Mouse (Mus musculus) kidney, embryonic 14.5 days (tissue): ENCODE data around the gene Abhd10. TPM values are rescaled to one million over a fixed set of nuclear protein-coding genes. Genes with fewer than 3 reads are reported as not detected.
A peak's percentile ranks its signal among the peaks of the same experiment; 100 is the strongest.

Experiments
- ATAC-seq: fragments of 200-750 bp; cut with Nextera tagmentation; 2 replicates; pipeline ENCODE4 v1.8.0; 2017; ENCODE audit warnings: moderate number of reproducible peaks, mild to moderate bottlenecking, moderate TSS enrichment, moderate library complexity; ENCODE audit not compliant: low FRiP score, low TSS enrichment
- H3K27ac ChIP-seq: fragments of 300-500 bp; sonication (generic); 2 replicates; pipeline ENCODE4 v1.5.1; 2014; ENCODE audit warnings: low read depth, mild to moderate bottlenecking, low read length, moderate library complexity, mixed read lengths
- H3K27me3 ChIP-seq: fragments of 300-500 bp; sonication (generic); 2 replicates; pipeline ENCODE4 v1.6.1; 2014; ENCODE audit warnings: mild to moderate bottlenecking, low read length; ENCODE audit not compliant: control insufficient read depth, insufficient read depth
- H3K36me3 ChIP-seq: fragments of 300-500 bp; sonication (generic); 2 replicates; pipeline ENCODE4 v1.6.1; 2014; ENCODE audit warnings: low read length, mixed read lengths; ENCODE audit not compliant: control insufficient read depth, insufficient read depth
- H3K4me1 ChIP-seq: fragments of 300-500 bp; sonication (generic); 2 replicates; pipeline ENCODE4 v1.6.1; 2014; ENCODE audit warnings: low read length, mixed read lengths; ENCODE audit not compliant: control insufficient read depth, insufficient read depth
- H3K4me2 ChIP-seq: fragments of 300-500 bp; sonication (generic); replicated peaks from 2 replicates; pipeline ENCODE4 v1.6.1; 2014; ENCODE audit warnings: low read depth, mild to moderate bottlenecking, low read length
- H3K4me3 ChIP-seq: fragments of 300-500 bp; sonication (generic); 2 replicates; pipeline ENCODE4 v1.5.1; 2014; ENCODE audit warnings: mild to moderate bottlenecking, low read length
- H3K9ac ChIP-seq: fragments of 300-500 bp; sonication (generic); 2 replicates; pipeline ENCODE4 v1.6.1; 2014; ENCODE audit warnings: low read depth, mild to moderate bottlenecking, low read length, moderate library complexity
- H3K9me3 ChIP-seq: fragments of 300-500 bp; sonication (generic); 2 replicates; pipeline ENCODE4 v1.6.1; 2016; ENCODE audit warnings: low read length; ENCODE audit not compliant: control insufficient read depth
- WGBS: fragments of 180-500 bp; shearing (Covaris S2); extraction: QIAGEN DNeasy Blood & Tissue Kit; methylation state at CpG from one replicate; pipeline ENCODE4 v1.1.7; 2014; 5-methylcytosine and 5-hydroxymethylcytosine counted together
- polyA plus RNA-seq: library from polyadenylated mRNA; unstranded; fragments of >200 nt; fragmentation: Nextera tagmentation; extraction: Ambion mirVana; gene quantifications from 2 replicates; pipeline ENCODE4 v1.2.1, GENCODE M21; 2014

Abhd10 gene
- 36.5 and 38.8 TPM in 2 replicates for polyA plus RNA-seq

DNA sequence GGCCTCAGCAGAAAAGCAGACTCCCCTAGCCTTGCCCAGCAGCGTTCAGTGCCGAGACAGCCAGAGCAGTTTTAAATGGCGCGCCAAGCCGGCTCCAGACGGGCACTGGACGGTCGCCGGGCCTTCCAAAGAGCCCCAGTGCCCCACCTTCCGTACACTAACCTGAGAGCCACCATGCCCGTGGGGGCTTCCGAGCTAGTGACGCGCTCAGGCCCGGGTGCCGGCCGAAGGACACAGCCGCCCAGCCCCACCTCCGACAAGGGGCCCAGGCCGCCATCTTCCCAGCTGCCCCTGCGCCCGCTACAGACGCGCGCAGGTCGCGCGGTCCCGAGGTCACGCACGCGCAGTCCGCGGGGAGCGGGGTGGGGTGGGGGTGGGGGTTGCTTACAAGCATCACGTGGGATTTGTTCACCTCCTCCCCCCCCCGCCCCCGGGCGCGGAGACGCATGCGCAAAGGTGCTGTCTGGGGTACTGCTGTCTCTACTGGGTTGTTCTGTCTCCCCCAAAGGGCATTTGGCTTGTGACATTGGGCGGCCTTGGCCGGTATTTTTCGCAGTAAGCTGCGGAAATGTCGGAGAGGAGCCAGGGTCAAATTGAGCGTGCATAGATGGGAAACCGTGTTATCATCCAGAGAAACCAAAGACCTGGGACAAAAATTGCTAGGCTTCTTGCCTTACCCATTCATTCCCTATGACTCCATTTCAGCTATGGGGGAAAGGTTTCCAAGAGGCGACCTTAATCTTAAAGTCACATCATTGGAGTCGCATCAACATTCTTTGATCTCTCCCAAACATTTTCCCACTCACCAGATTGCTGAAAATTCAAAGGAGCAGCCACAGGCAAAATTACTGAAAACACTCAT is at the start of gene Abhd10:
Abhd10 (minus strand) TSS at position 341 of the 862 bp plus-strand sequence.
- Histone ChIP-seq H3K36me3 (peaks cover 19% of the 10 kb centered on the region), H3K27me3 (no peaks in the 10 kb centered on the region), H3K27ac (peak within 1 kb of the TSS; percentile 89), H3K4me3 (peak within 1 kb of the TSS; percentile 74), H3K9me3 (no peaks in the 10 kb centered on the region), H3K9ac (peak within 1 kb of the TSS; percentile 84), H3K4me1 (peaks cover 10% of the 10 kb centered on the region; the same call in 1 of the 2 replicates), H3K4me2 (peak within 1 kb of the TSS; percentile 40)
- ATAC-seq: peak; percentile 99
- WGBS: under 1% methylated on average over 51 of the region's 51 CpGs

DNA sequence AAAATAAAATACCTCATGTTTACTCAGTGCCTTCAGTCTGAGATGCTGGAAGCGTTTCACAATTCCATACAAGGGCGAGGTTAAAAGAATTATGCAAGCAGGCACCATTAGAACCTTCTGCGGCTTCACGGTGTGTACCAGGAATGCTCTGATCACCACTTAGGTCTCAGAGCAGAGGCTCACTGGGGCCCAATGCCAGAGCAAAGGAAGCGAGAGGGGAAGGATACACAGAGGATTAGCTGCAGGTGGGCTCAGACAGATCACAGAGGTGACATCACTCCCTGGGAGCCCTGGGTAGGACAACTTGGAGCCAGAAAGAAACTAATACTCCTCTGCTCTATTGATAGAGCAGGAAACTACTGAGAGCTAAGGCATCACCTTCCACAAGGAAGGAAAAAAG is 48.5 kb upstream of the Abhd10 start:
- no peak for ATAC-seq
- Histone ChIP-seq H3K4me3 (no peak overlapping the region), H3K4me2 (no peak overlapping the region), H3K9me3 (no peaks in the 10 kb centered on the region), H3K4me1 (no peaks in the 10 kb centered on the region), H3K36me3 (peaks cover 57% of the 10 kb centered on the region), H3K9ac (no peak overlapping the region), H3K27me3 (no peaks in the 10 kb centered on the region), H3K27ac (no peak overlapping the region)
- WGBS: 74% methylated on average over 5 of the region's 5 CpGs

GRCm38 (mm10) chr16:45789311-45789710 is 46.6 kb upstream of the Abhd10 start:
- 82% methylated on average over 2 of the region's 2 CpGs for WGBS
- Histone ChIP-seq H3K36me3 (peaks cover 54% of the 10 kb centered on the region), H3K27ac (no peak overlapping the region), H3K27me3 (no peaks in the 10 kb centered on the region), H3K9me3 (no peaks in the 10 kb centered on the region), H3K9ac (no peak overlapping the region), H3K4me1 (no peaks in the 10 kb centered on the region), H3K4me2 (no peak overlapping the region), H3K4me3 (no peak overlapping the region)
- ATAC-seq: no peak

GRCm38 (mm10) chr16:45787650-45788049 is 44.9 kb upstream of the Abhd10 start:
- no peak overlapping the region for H3K4me2 ChIP-seq
- 94% methylated on average over 6 of the region's 6 CpGs for WGBS
- no peaks in the 10 kb centered on the region for H3K9me3 ChIP-seq
- no peak overlapping the region for H3K9ac ChIP-seq
- ATAC-seq: no peak
- no peak overlapping the region for H3K27ac ChIP-seq
- no peaks in the 10 kb centered on the region for H3K4me1 ChIP-seq
- H3K4me3 ChIP-seq: no peak overlapping the region
- H3K36me3 ChIP-seq: peaks cover 51% of the 10 kb centered on the region
- H3K27me3 ChIP-seq: no peaks in the 10 kb centered on the region

DNA sequence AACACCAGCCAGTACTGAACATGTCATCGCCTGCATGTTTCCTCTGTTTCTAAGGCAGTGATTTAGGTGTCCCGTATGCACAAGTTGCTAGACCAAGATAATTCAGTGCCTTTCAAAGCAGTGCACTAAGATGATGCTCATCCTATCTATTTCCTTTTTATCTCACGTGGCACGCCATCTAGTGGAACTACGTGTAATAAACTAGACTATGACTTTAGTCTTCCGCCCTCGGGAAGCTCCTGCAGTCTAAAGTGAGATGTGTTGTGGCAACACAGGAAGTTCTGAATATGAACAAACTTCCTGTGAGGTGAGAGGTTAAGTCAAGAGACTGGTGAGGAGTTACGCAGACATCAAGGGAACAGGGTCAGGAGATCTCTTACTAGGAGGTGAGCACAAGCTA is 43.9 kb upstream of the Abhd10 start:
- 40% methylated on average over 8 of the region's 8 CpGs for WGBS
- H3K27me3 ChIP-seq: no peaks in the 10 kb centered on the region
- H3K9me3 ChIP-seq: no peaks in the 10 kb centered on the region
- H3K4me3 ChIP-seq: no peak overlapping the region
- no peak overlapping the region for H3K4me2 ChIP-seq
- no peak overlapping the region for H3K27ac ChIP-seq
- H3K4me1 ChIP-seq: no peaks in the 10 kb centered on the region
- H3K9ac ChIP-seq: no peak overlapping the region
- no peak for ATAC-seq
- peaks cover 49% of the 10 kb centered on the region for H3K36me3 ChIP-seq

- WGBS: 79% methylated on average over 6 of the region's 6 CpGs
- Histone ChIP-seq H3K36me3 (peaks cover 75% of the 10 kb centered on the region), H3K9me3 (no peaks in the 10 kb centered on the region), H3K27ac (no peak overlapping the region), H3K4me3 (no peak overlapping the region), H3K4me2 (no peak overlapping the region), H3K9ac (no peak overlapping the region), H3K4me1 (no peaks in the 10 kb centered on the region), H3K27me3 (no peaks in the 10 kb centered on the region)
- ATAC-seq: no peak
These were observed 37.2 kb upstream of the Abhd10 start for GRCm38 (mm10) chr16:45780001-45780400.

- ATAC-seq: no peak
- H3K9ac ChIP-seq: no peak overlapping the region
- H3K27ac ChIP-seq: no peak overlapping the region
- H3K9me3 ChIP-seq: no peaks in the 10 kb centered on the region
- H3K27me3 ChIP-seq: no peaks in the 10 kb centered on the region
- no peak overlapping the region for H3K4me3 ChIP-seq
- no peak overlapping the region for H3K4me2 ChIP-seq
- no peaks in the 10 kb centered on the region for H3K4me1 ChIP-seq
- H3K36me3 ChIP-seq: peaks cover 93% of the 10 kb centered on the region
- WGBS: 84% methylated on average over 5 of the region's 5 CpGs
These were observed 32.1 kb upstream of the Abhd10 start for GRCm38 (mm10) chr16:45774813-45775212.

DNA sequence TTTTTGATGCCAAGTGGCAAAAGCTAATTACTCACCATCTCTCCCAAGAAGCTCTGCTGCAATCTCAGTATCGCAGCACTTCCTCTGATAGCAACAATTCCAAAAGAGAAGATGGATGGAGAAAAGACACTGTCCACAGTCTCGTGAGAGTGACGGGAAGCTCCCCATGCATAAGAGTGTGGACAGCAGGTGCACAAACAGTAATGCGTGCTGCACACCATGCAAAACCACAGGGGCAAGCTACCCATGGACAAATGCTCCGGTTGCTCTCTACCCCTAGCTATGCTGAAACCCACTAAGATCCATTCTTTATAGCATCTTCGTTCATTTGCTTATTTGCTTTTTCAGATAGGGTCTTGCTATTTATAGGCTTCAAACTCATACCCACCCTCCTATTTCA is 28.2 kb upstream of the Abhd10 start:
- Histone ChIP-seq H3K9ac (no peak overlapping the region), H3K4me2 (no peak overlapping the region), H3K27ac (no peak overlapping the region), H3K27me3 (no peaks in the 10 kb centered on the region), H3K36me3 (peaks cover 67% of the 10 kb centered on the region), H3K4me3 (no peak overlapping the region), H3K4me1 (peaks cover 8% of the 10 kb centered on the region), H3K9me3 (no peaks in the 10 kb centered on the region)
- ATAC-seq: no peak
- 92% methylated on average over 6 of the region's 6 CpGs for WGBS

DNA sequence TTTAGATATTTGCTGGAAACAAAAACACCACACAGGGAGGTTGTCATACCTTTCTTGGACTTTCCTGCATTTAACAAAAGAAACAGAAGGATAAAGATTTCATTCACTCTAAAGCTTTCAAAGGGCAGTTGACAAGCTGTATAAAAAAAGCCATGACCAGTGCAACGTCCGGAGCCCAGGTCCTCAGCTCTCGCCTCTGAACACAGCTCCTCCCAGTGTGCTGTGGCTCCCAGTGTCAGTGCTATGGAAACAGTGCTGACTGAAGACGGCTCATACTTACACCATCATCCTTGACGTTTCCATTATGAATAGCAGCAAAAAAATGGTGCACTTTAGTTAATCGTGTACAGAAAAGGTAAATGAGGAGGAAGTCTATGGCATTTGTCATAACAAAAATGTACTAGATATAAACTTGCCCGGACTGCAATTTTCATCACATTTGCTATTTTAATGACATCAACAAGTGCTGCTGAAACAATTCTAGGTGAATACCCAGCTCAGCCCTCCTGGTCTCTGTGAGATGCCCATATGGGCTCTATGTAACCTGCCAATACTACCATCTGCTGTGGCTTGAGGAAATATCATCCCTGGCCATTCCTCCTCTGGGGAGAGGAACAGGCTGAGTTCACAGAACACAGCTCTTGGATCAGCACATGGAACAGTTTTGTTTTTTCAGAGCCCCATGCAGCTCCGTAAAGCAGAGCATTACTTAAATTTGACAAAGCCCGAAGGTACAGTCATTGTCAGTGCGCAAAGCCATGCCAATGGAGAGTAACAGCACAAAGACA is 25.3 kb upstream of the Abhd10 start:
- peaks cover 62% of the 10 kb centered on the region for H3K36me3 ChIP-seq
- 0 out of 2 replicates have a peak, but pooled peaks have one; percentile 36 for ATAC-seq
- no peak overlapping the region for H3K4me2 ChIP-seq
- peaks cover 8% of the 10 kb centered on the region for H3K4me1 ChIP-seq
- 62% methylated on average over 10 of the region's 10 CpGs for WGBS
- no peaks in the 10 kb centered on the region for H3K9me3 ChIP-seq
- H3K27ac ChIP-seq: peak overlapping the region; percentile 44
- no peak overlapping the region for H3K4me3 ChIP-seq
- no peak overlapping the region for H3K9ac ChIP-seq
- no peaks in the 10 kb centered on the region for H3K27me3 ChIP-seq
